Mouse (Mus musculus): ENCODE measurements around the gene Vgll4.
A peak's percentile ranks its signal among the peaks of the same experiment; 100 is the strongest.

Vgll4 gene

DNA sequence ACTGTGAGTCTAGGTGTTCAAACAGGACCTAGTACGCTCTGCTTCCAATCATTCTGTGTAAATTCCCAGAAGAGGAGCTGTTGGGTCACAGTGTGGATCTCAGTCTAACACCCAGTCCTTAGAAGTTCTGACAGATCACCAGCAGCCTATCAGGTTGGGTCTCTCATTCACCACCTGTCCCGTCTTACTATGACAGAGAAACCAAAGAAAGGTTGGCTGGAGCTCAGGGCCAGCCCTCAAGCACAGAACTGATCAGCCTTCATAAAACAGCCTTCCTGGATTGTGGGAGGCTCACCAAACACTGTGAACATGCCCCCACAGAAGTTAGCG is 96.0 kb downstream of the Vgll4 start:
- DNase-seq (ENCODE audit: low read depth, low spot score): no peak

DNA sequence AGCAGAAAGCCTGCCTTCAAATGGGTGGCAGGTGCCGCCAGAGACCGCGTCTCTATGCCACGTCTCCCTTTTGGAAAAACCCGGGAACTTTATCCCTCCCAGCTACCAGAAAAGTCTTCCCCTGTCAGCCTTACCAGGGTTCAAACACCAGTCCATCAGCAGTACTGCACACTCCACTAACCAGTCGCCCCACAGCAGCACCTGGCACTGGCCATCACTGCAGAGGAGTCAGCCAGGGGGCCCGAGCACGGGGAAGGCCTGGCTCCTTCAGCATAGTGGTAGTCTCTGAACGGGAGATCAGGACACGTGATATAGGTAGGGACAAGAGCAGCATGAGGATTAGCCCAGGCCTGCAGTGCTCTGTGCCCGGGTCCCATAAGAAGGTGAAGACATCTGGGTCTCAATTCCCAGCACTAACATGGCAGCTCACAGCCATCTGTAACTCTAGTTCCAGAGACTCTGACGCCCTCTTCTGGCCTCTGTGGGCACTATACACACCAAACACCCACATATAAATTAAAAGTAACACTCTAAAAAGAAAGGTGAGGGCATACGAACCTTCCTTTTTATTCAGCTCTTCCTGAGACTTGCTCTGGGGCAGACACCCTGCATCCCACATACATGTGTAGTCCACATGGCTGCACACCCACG is 98.7 kb downstream of the Vgll4 start:
- DNase-seq (ENCODE audit: low read depth, low spot score): no peak

DNA sequence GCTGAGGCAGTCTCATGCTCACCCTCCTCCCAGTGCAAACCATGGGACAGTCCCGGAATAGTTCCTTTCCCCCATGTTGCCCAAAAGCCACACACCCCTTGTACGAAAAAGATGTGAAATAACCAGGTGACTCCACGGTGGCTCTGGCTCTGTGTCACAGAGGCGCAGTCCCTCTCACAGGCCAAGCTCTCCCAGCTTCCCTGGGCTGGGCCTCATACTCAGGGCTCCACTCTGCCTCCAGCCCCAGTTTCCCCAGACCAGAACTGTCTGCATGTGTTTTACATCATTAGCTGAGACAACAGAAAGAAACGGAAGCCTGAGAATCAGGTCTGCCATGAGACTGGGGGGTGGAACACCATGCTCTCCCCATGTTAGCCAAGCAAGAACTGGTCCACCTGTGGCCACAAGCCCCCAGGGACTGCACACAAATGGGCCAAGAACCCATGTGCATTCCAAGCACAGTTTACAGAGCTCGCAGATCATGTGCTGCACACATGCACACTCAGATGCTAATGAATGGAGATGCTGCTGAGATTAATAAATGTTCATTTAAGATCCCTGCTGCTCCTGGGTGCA is 100.2 kb downstream of the Vgll4 start:
- DNase-seq (ENCODE audit: low read depth, low spot score): no peak

GRCm38 (mm10) chr6:114868656-114869055 is 101.1 kb downstream of the Vgll4 start:
- no peak for DNase-seq (ENCODE audit: low read depth, low spot score)

GRCm38 (mm10) chr6:114866619-114867018 is 103.2 kb downstream of the Vgll4 start:
- DNase-seq (ENCODE audit: low read depth, low spot score): no peak

DNA sequence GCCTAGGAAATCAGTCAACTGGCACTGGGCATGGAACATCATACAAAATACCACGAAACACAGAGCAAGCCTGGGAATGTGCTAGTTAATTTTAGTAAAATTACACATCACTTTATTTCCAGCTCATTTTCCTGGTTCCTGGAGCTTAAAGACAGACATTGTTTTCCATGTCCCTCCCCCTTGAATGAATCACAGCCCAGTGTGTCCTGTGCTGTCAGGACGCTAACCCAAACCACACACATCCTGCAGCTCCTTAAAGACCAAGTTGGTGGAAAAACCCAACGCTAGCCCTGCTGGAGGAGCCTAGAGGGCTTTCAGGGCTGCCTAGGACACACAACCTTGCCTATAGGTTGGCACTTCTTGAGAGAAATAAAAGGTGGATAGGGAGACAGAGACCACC is 103.7 kb downstream of the Vgll4 start:
- no peak for DNase-seq (ENCODE audit: low read depth, low spot score)

DNA sequence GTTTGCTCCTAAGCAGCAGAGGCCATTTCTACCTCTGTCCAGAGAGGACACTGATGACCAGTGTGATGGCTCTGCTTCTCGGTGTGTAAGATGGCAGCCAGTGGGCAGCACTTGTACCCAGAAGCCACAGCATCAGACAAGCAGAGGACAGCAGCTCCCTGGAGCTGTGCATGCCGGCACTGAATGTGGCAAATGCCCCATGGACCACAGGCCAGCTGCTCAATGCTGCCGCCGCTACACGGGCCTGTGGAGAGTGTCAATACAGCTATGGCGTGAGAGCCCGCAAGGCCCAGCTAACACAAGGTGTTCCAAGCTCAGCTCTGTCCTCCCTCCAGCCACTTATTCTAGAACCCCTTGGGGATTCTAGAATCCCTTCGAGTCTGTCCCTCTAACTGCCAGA is 105.4 kb downstream of the Vgll4 start:
- no peak for DNase-seq (ENCODE audit: low read depth, low spot score)

DNA sequence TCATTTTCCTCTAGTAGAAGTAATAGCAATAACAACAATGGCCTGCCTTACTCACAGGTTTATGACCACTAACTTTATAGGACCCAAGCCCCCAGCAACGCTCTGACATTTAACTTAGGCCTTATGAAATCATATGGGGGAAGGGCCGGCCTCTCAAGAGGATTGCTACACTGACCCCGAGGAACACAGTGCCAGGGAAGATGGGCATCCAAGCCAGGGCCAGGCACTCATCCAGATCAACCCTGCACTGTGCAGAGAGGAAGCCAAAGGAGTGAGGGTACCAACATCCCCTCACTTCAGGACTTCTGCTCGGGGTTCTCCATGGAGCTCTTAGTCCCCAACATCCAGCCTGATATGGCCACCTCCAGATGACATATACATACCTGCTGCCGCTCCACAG is 106.3 kb downstream of the Vgll4 start:
- DNase-seq (ENCODE audit: low read depth, low spot score): no peak

GRCm38 (mm10) chr6:114862046-114862445 is 107.7 kb downstream of the Vgll4 start:
- DNase-seq (ENCODE audit: low read depth, low spot score): no peak

- no peak for DNase-seq (ENCODE audit: low read depth, low spot score)
Measured at GRCm38 (mm10) chr6:114861591-114861990, 108.2 kb downstream of the Vgll4 start.

GRCm38 (mm10) chr6:114860677-114861568 is 108.9 kb downstream of the Vgll4 start:
- no peak for DNase-seq (ENCODE audit: low read depth, low spot score)

DNA sequence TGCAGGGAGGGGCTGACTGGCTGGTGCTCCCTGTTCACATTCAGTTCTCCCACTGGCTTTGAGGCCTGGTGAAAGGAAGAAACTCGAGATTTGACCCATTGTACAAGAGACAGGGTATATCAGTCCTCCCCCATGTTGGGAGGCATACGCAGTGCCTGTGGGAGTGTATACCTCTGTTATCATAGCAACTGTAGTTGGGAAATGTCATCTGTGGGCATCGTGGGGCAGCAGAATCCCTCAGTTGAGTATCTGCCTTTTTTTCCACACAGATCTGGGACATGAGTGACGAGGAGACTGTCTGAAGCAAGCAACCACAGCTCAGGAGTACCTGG is 111.1 kb downstream of the Vgll4 start:
- no peak for DNase-seq (ENCODE audit: low read depth, low spot score)

DNA sequence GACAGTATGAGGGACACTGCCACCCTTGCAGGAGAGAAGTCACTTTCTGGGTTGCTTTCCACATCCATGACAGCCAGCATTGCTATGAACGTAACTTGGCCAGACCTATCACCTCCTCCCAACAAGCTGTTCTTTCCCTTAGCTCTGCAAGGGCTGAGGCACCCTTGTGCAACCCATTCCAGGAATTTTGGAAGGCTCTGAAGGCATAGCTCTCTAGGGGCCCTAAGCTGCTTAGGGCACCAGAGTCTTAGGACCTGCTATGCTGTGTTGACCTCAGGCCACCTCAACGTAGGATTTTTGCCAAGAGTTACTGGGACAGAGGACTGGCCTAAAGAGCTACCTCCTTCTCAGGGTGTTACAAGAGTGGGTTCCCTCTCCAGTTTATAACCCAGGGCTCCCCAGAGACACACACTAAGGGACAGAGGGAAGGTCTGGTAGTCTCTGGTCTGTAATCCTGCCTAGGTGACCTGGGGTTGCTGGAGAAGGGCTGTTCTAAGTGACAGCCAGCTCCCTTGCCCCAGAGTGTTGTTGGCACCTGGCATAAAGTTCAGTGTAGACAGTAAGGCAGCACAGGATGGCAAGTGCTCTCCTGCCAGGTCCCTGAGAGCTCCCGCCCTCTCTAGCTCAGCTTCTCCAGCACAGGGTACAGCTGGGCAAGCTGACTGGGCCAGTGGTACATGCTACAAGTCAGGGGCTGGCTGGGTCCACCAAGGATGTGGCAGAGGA is 111.6 kb downstream of the Vgll4 start:
- DNase-seq (ENCODE audit: low read depth, low spot score): no peak

GRCm38 (mm10) chr6:114856501-114856900 is 113.3 kb downstream of the Vgll4 start:
- no peak for DNase-seq (ENCODE audit: low read depth, low spot score)

DNA sequence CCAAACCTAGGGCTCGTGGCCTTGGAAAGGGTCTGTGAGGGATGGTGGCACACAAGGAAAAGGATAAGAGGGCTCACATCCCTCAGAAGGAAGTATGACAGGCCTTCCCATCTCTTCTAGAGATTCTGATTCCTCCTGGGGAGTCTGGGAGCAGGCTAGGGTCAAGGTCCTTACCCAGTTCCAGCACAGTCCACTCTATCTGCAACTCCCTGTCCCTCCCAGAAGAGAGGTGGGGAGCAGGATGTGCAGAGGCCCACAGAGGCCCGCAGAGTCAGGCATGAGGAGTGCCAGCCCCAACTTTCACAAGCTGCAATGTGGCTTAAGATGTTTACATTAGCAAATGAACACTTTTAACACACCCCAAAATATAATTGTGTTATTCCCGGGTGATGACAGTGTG is 114.2 kb downstream of the Vgll4 start:
- no peak for DNase-seq (ENCODE audit: low read depth, low spot score)

- DNase-seq (ENCODE audit: low read depth, low spot score): no peak
Measured at GRCm38 (mm10) chr6:114854368-114854767, 115.4 kb downstream of the Vgll4 start.

DNA sequence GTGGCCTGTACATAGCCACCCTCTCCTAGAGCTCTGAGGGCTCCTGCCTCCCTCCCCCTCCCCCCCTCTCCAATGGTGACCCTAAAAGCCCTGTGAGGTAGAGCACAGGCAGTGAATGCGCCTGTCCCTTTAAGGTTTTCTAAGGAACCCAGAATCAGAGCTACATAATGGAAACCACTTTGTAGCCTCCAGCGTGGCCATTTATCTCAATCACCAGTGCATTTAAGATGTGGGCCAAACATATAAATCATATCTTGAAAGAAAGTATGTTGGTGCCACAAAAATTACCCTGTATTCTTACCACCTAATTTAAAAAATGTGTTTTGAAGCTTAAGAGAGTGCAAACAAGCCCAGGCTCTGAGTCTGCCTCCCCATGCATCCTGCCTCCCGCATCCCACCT is 117.1 kb downstream of the Vgll4 start:
- peak; percentile 57 for DNase-seq (ENCODE audit: low read depth, low spot score)

DNA sequence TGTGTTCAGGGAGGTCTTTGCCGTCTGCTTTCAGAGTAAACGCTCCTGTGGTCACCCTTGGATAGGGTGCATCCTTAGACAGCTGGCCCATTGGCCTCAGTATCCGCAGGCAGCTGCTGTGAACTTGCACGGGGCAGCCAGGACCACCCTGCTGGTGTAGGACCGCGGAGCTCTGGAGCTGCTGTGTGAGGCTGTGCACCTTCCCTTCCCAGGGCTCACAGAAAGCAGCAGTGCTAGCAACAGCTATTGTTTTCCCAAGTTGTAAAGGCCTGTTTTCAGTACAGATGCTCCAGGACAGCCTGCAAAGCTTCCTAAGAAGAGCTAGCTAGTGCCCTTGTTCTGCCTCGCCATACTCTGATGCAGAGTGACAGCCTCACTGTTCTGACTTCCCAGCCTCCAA is 118.1 kb downstream of the Vgll4 start:
- DNase-seq (ENCODE audit: low read depth, low spot score): no peak

DNA sequence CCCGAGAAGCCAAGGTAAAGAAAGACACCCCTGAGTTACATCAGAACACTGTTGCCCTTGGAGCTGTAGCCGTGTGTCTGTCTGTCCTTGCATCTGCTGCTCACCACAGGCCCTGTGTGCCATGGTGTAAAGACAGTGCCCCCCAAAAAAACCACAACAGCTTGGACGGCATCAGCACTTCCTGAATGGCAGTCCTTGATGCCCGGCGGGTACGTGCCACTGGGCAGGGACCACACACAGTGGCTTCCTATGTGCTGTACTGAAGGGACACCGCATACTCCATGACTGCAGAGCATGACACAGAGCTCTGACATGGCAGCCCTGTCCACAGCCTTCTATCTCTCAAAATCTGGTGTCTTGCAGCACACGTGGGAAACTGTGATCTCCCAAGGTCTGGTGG is 120.0 kb downstream of the Vgll4 start:
- no peak for DNase-seq (ENCODE audit: low read depth, low spot score)

GRCm38 (mm10) chr6:114848761-114849160 is 121.0 kb downstream of the Vgll4 start:
- DNase-seq (ENCODE audit: low read depth, low spot score): no peak

GRCm38 (mm10) chr6:114847582-114848174 is 122.1 kb downstream of the Vgll4 start:
- DNase-seq (ENCODE audit: low read depth, low spot score): no peak

DNA sequence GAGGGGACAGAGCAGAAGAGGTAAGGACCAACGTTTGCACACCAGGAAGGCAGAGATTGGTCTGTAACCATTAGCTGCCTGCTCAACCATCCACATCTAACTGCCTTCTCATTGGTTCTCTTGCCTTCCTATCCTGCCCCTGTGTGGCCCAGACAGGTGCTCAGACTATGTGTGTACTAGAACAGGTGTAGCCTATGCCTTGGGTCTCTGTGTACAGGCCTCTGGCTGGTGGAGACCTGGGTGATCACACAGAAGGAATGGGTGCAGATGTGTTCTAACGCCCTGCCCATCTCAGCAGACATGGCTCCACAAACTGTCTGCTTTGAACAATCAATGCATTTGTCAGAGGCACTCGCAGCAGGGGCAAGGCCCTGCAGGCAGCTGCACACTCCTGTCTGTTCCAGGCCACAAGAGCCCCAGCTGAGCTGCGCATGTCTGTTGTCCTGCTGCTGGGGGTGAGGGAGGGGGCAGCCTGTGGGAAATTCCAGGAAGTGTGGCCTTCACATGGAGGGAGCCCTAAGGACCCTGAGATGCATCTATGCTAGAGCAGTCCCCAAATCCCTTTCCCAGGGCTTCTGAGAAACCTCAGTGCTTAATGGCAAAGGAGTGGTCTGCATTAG is 123.5 kb downstream of the Vgll4 start:
- DNase-seq (ENCODE audit: low read depth, low spot score): no peak
